Mouse (Mus musculus): ENCODE data around the gene Rhov.

Rhov gene

GRCm38 (mm10) chr2:119289014-119289416, 17.9 kb upstream of the Rhov start:
- DNase-seq, result peak in 1 of 2 experiments; percentile 43

GRCm38 (mm10) chr2:119288270-119288882, 17.3 kb upstream of the Rhov start, which contains the start of gene Vps18:
TSS of gene Vps18 (plus strand) at chr2:119288740.
- peak; percentile 98 to 99 for DNase-seq

- DNase-seq, result no peak
These were observed 16.3 kb upstream of the Rhov start for GRCm38 (mm10) chr2:119287372-119287771.

GRCm38 (mm10) chr2:119281899-119282565, 11.0 kb upstream of the Rhov start:
- peak in 1 of 2 experiments; percentile 36 for DNase-seq

- DNase-seq, result no peak
These were observed 6.7 kb upstream of the Rhov start for GRCm38 (mm10) chr2:119277810-119278209.

GRCm38 (mm10) chr2:119276926-119277325, 5.9 kb upstream of the Rhov start:
- no peak for DNase-seq

GRCm38 (mm10) chr2:119274126-119274525, 3.1 kb upstream of the Rhov start:
- no peak for DNase-seq

- DNase-seq, result no peak
These were observed 808 bp downstream of the Rhov start for GRCm38 (mm10) chr2:119270286-119270642.

- DNase-seq, result no peak
These were observed 7.3 kb downstream of the Rhov start for GRCm38 (mm10) chr2:119263813-119264212.

- DNase-seq, result peak; percentile 55 to 69
These were observed 8.1 kb downstream of the Rhov start for GRCm38 (mm10) chr2:119262978-119263377.

- DNase-seq, result no peak
These were observed 9.7 kb downstream of the Rhov start for GRCm38 (mm10) chr2:119261326-119261725.

GRCm38 (mm10) chr2:119260518-119260917, 10.6 kb downstream of the Rhov start:
- no peak for DNase-seq

GRCm38 (mm10) chr2:119254976-119255375, 16.1 kb downstream of the Rhov start:
- DNase-seq, result no peak

GRCm38 (mm10) chr2:119250826-119251478, 20.1 kb downstream of the Rhov start:
- peak; percentile 93 to 94 for DNase-seq

- DNase-seq, result no peak
These were observed 20.7 kb downstream of the Rhov start for GRCm38 (mm10) chr2:119250377-119250776.

- peak in 1 of 2 experiments; percentile 31 for DNase-seq
These were observed 21.4 kb downstream of the Rhov start for GRCm38 (mm10) chr2:119249592-119250061.

GRCm38 (mm10) chr2:119247904-119248303, 23.2 kb downstream of the Rhov start:
- no peak for DNase-seq

GRCm38 (mm10) chr2:119245246-119245645, 25.8 kb downstream of the Rhov start:
- DNase-seq, result no peak

- DNase-seq, result peak in 1 of 2 experiments; percentile 52
These were observed 28.5 kb downstream of the Rhov start for GRCm38 (mm10) chr2:119242548-119242947.

GRCm38 (mm10) chr2:119240819-119241186, 30.3 kb downstream of the Rhov start:
- no peak for DNase-seq

GRCm38 (mm10) chr2:119240075-119240818, 30.8 kb downstream of the Rhov start:
- peak in 1 of 2 experiments; percentile 13 for DNase-seq

GRCm38 (mm10) chr2:119238671-119239070, 32.4 kb downstream of the Rhov start:
- peak in 1 of 2 experiments; percentile 37 for DNase-seq

GRCm38 (mm10) chr2:119237871-119238220, 33.2 kb downstream of the Rhov start:
- peak in 1 of 2 experiments; percentile 66 for DNase-seq
